Mouse (Mus musculus): Measurements from ENCODE around the gene 2210011C24Rik.
A peak's percentile ranks its signal among the peaks of the same experiment; 100 is the strongest.

2210011C24Rik gene

DNA sequence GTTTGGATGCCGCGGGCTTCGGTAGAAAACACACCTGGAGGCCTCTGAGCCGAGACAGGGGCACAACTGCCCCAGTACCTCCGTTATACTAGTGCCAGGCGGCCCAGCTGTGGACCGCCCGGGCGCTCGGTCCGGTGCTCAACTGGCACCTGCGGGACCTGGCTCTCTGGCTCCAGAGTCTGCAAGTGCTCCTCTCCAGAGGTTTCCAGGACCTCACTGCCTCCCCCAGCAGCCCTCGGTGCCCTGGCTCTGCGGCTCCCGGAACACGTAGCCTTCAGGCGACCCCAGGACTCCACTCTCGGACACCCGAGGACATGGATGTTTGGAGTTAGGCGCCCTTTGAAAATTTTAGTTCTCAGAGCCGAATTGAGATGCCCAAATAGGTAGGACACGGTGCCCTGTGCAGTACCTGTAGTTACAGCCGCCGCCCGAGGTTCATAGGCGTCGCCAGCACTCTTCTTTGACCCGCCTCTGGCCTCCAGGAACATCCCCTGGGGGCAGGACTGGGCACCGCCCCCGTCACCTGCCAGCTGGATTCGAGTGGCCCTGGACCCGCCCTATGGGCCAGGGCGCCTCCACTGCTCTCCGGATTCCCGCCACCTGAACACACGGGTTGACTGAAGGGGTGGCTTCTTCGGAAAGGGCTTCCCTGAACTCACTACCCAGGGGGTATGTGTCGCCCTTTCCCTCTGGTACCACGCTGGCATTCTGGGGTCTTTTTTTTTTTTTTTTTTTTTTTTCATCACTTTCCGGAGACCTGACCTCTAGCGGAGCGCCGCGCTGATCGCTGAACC lies at the start of gene 2210011C24Rik:
Gene 2210011C24Rik (minus strand): TSS at position 467 of the 794 bp plus-strand sequence.
- no peak for DNase-seq (ENCODE audit: low read depth, low spot score)

DNA sequence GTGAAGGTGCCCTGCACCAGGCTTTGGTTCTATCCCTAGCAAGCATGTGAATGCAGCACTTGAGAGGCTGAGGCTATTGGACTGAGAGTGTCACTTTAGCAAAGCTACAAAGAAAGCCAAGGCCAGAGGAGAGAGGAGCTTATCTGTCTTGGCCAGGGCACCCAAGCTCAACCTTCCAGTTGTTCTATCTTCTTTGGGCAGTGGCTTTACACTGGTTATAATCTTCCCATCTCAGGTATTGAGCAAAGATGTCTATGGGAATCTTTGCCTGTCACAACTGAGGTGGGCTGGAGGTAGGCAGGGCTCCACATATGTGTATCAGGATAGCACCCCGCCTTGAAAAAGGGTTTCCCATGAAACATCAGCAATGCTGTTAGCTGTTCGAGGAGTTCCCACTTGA lies 48.3 kb upstream of the 2210011C24Rik start:
- no peak for DNase-seq (ENCODE audit: low read depth, low spot score)

DNA sequence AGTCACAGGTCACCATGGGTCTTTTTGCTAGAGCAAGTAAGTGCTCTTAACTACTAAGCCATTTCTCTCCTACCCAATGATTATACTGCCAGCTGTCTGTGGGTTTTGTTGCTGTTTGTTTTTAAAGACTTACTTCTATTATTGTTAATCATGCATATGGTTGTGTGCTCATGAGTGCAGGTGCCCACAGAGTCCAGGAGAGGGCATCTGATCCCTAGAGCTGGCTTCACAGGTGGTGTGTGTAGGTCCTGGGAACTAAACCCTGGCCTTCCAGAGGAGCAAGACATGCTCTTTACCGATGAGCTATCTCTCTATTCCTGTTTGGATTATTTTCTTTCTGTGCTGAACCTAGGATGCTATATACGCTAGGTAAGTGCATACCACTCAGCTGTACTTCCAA lies 47.3 kb upstream of the 2210011C24Rik start:
- no peak for DNase-seq (ENCODE audit: low read depth, low spot score)

- no peak for DNase-seq (ENCODE audit: low read depth, low spot score)
Measured at GRCm38 (mm10) chr8:84057827-84058226, 45.9 kb upstream of the 2210011C24Rik start.

- DNase-seq (ENCODE audit: low read depth, low spot score) = no peak
Measured at GRCm38 (mm10) chr8:84053229-84053628, 41.3 kb upstream of the 2210011C24Rik start.

DNA sequence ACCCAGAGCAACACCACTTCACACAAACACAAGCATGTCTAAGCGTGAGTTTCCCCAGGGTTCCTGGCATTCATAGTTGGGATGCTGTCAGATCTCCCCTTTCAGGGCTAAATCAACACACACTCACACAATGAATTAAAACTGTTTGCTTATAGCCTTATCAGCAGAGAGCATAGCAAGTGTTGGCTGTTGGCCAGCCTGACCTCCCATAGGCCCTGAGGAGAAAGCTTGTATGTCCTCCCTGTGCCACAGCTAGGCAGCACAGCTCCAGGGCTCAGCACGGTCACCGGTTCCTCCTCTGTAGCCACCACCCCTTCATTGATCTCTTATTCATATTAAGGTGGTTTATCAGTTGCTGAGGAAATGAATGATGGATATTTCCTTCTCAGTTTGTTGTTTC lies 40.8 kb upstream of the 2210011C24Rik start:
- no peak for DNase-seq (ENCODE audit: low read depth, low spot score)

- DNase-seq (ENCODE audit: low read depth, low spot score) = no peak
Measured at GRCm38 (mm10) chr8:84048171-84048570, 36.2 kb upstream of the 2210011C24Rik start.

DNA sequence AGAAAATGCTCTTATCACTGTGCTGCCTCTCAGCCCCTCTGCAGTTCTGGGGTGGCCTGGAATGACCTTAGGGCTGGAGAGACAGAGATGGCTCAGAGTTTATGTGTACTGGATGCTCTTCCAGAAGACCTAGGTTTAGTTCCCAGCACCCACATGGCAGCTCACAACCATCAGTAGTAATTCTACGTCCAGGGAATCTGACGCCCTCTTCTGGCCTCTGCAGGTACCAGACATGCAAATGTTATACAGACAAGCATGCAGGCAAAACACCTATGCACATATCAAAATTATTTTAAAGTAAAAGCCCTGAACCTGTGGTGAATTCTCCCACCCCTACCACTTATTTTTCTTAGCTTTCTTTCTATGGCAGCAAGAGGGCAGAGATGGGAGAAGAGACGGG lies 34.5 kb upstream of the 2210011C24Rik start:
- no peak for DNase-seq (ENCODE audit: low read depth, low spot score)

GRCm38 (mm10) chr8:84044900-84045299 lies 32.9 kb upstream of the 2210011C24Rik start, which contains the start of gene Rln3:
Rln3 (minus strand) TSS chr8:84045000.
- DNase-seq (ENCODE audit: low read depth, low spot score) = no peak

GRCm38 (mm10) chr8:84044103-84044502 lies 32.1 kb upstream of the 2210011C24Rik start:
- DNase-seq (ENCODE audit: low read depth, low spot score) = no peak

GRCm38 (mm10) chr8:84042948-84043342 lies 31.0 kb upstream of the 2210011C24Rik start:
- no peak for DNase-seq (ENCODE audit: low read depth, low spot score)

- peak; percentile 77 for DNase-seq (ENCODE audit: low read depth, low spot score)
Measured at GRCm38 (mm10) chr8:84042066-84042947, 30.3 kb upstream of the 2210011C24Rik start, which contains the start of gene Il27ra. Il27ra (minus strand) TSS chr8:84042589.

- peak; percentile 88 for DNase-seq (ENCODE audit: low read depth, low spot score)
Measured at GRCm38 (mm10) chr8:84039050-84039449, 27.1 kb upstream of the 2210011C24Rik start.

GRCm38 (mm10) chr8:84038015-84038414 lies 26.0 kb upstream of the 2210011C24Rik start:
- no peak for DNase-seq (ENCODE audit: low read depth, low spot score)

GRCm38 (mm10) chr8:84032777-84033176 lies 20.8 kb upstream of the 2210011C24Rik start:
- no peak for DNase-seq (ENCODE audit: low read depth, low spot score)

DNA sequence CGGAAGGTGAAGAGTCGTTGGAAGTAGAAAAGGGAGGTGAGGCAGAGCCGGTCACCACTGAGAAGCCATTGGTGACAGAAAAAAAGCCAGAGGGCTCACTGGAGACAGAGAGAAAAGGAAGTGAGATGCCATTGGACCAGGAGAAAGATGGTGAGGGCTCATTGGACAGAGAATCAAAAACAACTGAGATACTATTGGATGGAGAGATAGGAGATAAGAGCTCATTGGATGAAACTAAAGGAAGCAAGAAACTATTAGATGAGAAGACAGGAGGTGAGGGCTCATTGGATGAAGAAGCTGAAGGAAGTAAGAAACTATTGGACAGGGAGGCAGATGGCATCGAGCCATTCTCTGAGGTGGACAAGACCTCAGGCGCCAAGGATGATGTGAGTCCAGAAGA lies 17.3 kb upstream of the 2210011C24Rik start:
- no peak for DNase-seq (ENCODE audit: low read depth, low spot score)

GRCm38 (mm10) chr8:84027449-84027848 lies 15.5 kb upstream of the 2210011C24Rik start:
- no peak for DNase-seq (ENCODE audit: low read depth, low spot score)

DNA sequence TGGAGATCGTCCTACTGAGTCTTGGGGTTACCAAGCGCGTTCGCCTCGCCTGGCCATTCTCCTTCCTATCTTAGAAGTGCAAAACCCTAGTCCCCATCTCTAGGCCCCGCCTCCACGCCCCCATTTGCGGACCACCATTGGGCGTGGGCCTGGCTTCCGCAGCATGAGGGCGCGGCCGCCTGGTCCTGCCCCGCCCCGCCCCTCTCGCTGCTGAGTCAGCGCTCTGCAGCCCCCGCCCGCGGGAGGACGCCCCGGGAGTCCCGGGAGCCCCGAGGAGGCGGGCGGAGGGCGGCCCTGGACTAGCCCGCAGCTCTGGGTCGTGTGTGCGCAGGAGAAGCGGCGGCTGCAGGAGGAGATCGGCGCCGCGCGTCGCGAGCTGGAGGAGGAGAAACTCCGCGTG lies 13.9 kb upstream of the 2210011C24Rik start:
- peak; percentile 72 for DNase-seq (ENCODE audit: low read depth, low spot score)

DNA sequence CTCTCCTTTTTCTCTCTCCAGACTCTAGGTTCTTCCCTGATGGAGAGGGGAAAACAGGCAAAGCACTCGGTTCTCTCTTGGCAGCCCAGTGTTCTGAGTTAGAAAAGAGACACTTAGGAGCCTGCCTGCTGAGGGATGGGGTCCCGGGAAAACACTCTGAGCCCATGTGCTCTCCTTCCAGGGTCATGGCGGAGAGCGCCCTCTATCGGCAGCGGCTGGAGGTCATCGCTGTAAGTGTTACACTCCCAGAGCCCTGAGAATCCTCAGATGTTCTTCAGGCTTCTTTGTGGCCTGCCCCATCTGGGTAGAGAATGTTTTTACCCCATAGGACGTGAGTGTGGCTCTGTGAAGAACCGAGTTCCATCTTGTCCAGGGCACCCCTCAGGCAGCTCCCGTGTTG lies 12.2 kb upstream of the 2210011C24Rik start:
- peak; percentile 76 for DNase-seq (ENCODE audit: low read depth, low spot score)

- DNase-seq (ENCODE audit: low read depth, low spot score) = no peak
Measured at GRCm38 (mm10) chr8:84023631-84024030, 11.7 kb upstream of the 2210011C24Rik start.

- DNase-seq (ENCODE audit: low read depth, low spot score) = no peak
Measured at GRCm38 (mm10) chr8:84023085-84023484, 11.1 kb upstream of the 2210011C24Rik start.

DNA sequence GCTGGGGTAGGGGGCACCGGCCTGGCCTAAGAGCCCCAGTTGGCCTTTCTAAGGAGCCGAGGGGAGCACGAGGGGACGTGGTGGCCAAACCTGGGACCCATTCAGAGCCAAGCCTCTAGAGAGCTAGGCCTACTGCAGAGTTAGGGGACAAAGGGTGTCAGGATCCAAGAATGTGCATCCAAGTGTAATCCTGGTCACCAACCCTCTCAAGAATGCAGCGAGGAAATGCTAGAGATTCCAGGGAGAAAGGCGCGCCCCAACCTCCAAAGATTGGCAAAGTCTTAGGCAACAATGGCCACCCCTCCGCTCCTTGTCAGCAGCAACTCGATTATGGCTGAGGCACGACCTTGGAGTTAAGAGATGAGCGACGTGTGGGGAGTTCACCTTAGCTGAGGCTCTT lies 9.6 kb upstream of the 2210011C24Rik start:
- no peak for DNase-seq (ENCODE audit: low read depth, low spot score)

Measured in mesoderm, embryonic 11.5 days (tissue).